8 mouse cellular contexts compared by ENCODE assay signal in the genomic region with DNA sequence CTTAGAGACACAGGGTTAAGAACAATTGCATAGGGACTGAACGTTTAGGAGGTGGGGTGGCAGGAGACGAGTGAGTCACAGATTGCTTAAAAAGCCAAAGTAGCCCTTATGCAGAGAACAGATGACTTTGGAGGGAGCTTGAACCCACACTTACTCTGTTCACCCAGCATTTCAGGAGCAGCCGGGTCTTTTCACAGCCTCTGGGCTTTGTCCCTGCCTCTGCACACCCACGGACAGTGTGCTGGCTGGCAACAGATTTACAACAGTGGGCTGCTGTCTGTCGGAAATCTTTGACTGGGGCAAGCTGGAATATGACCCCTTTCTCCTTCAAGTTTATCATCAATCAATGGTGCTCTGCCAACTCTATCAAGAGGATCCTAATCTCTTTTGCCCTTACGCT. TPM values are rescaled to one million over a fixed set of nuclear protein-coding genes. Genes with fewer than 3 reads are reported as not detected.
DNase-seq lines count a peak whose midpoint lies in the region; ATAC-seq lines count a peak whose summit lies in the region.

No protein-coding gene starts in this region.

- H3K27ac ChIP-seq in neural tube, embryonic 13.5 days (replicated peaks) = peak overlapping the region; percentile 83

- peak overlapping the region; percentile 62 for H3K9ac ChIP-seq in neural tube, embryonic 13.5 days

- H3K4me1 ChIP-seq in neural tube, embryonic 13.5 days (replicated peaks) = peaks cover 31% of the 10 kb centered on the region

- peak overlapping the region; percentile 29 for H3K4me3 ChIP-seq in neural tube, embryonic 13.5 days

- H3K4me2 ChIP-seq in neural tube, embryonic 13.5 days = peak overlapping the region; percentile 56

- H3K36me3 ChIP-seq in neural tube, embryonic 13.5 days = no peaks in the 10 kb centered on the region

- peak; percentile 16 for DNase-seq in cerebellum, adult 11-12 months
- DNase-seq in cerebellum, postnatal 4 days (ENCODE audit: low spot score in 2 of 2) = no peak
- DNase-seq in right cerebral cortex, postnatal 25 days = peak; percentile 13
- DNase-seq in right cerebral cortex, postnatal 10 days (ENCODE audit: low spot score in 2 of 2) = no peak
- DNase-seq in kidney, postnatal 14 days = peak; percentile 5
- DNase-seq in retina, postnatal 1 day = no peak
- DNase-seq in left cerebral cortex, postnatal 14 days (ENCODE audit: low spot score in 2 of 2) = no peak

- ATAC-seq in neural tube, embryonic 13.5 days (ENCODE audit: low read depth) = peak; percentile 38; the same call in 1 of the 2 replicates

- H3K9me3 ChIP-seq in neural tube, embryonic 13.5 days = no peaks in the 10 kb centered on the region

- WGBS in neural tube, embryonic 13.5 days = 29% methylated on average over 6 of the region's 6 CpGs

- no peaks in the 10 kb centered on the region for H3K27me3 ChIP-seq in neural tube, embryonic 13.5 days

- intact Hi-C loops in left cerebral cortex, postnatal 14 days (cut with DNase I) = loop anchor here (2.0 kb wide), 1 partner anchor 406 kb away; no protein-coding TSS in a partner anchor

RNA-seq across cellular contexts. Expression of gene Cavin2, which starts 44.1 kb away (rescaled TPM):
- polyA plus RNA-seq in neural tube, embryonic 13.5 days (2015; fragmentation: Nextera tagmentation; extraction: Ambion mirVana) = 8.9 and 9.7 TPM in 2 replicates
- 1 to 10 TPM; 7.1 to 8.8 TPM for total RNA-seq in left cerebral cortex, postnatal 14 days (2021)

Comparison
In these comparisons a context has a peak if more than half of its experiments do, and no peak if none do; other contexts are left out.
1. DNase-seq: peak in cerebellum, adult 11-12 months (single experiment), right cerebral cortex, postnatal 25 days (single experiment) and kidney, postnatal 14 days (single experiment); none in cerebellum, postnatal 4 days (0 of 2), right cerebral cortex, postnatal 10 days (0 of 2), retina, postnatal 1 day (single experiment) and left cerebral cortex, postnatal 14 days (0 of 2).